Mouse (Mus musculus) forebrain, embryonic 13.5 days (tissue): ENCODE data around the gene Krt83. TPM values are rescaled to one million over a fixed set of nuclear protein-coding genes. Genes with fewer than 3 reads are reported as not detected.
"Not testable (repeated sequence)": the region's sequence is repeated elsewhere in the genome, so short reads cannot be mapped to it uniquely, and the experiment has no call there.

Experiments
- ATAC-seq: fragments of 200-750 bp; cut with Nextera tagmentation; 2 replicates; pipeline ENCODE4 v1.8.0; 2017
- H3K27ac ChIP-seq: fragments of 300-500 bp; sonication (generic); 2 replicates; pipeline ENCODE4 v1.5.1; 2015; ENCODE audit warnings: inconsistent platforms, mild to moderate bottlenecking, moderate library complexity
- H3K27me3 ChIP-seq: fragments of 300-500 bp; sonication (generic); 2 replicates; pipeline ENCODE4 v1.6.1; 2015; ENCODE audit warnings: mild to moderate bottlenecking, inconsistent platforms
- H3K36me3 ChIP-seq: fragments of 300-500 bp; sonication (generic); 2 replicates; pipeline ENCODE4 v1.6.1; 2015; ENCODE audit warnings: mild to moderate bottlenecking, inconsistent platforms; ENCODE audit not compliant: poor library complexity, severe bottlenecking
- H3K4me1 ChIP-seq: fragments of 300-500 bp; sonication (generic); 2 replicates; pipeline ENCODE4 v1.6.1; 2015; ENCODE audit warnings: inconsistent platforms
- H3K4me2 ChIP-seq: fragments of 300-500 bp; sonication (generic); 2 replicates; pipeline ENCODE4 v1.6.1; 2015; ENCODE audit warnings: inconsistent platforms, mild to moderate bottlenecking, moderate library complexity
- H3K4me3 ChIP-seq: fragments of 300-500 bp; sonication (generic); 2 replicates; pipeline ENCODE4 v1.5.1; 2015; ENCODE audit warnings: mild to moderate bottlenecking, inconsistent platforms
- H3K9ac ChIP-seq: fragments of 300-500 bp; sonication (generic); 2 replicates; pipeline ENCODE4 v1.6.1; 2015; ENCODE audit warnings: mild to moderate bottlenecking, inconsistent platforms
- H3K9me3 ChIP-seq: fragments of 300-500 bp; sonication (generic); replicated peaks from 2 replicates; pipeline ENCODE4 v1.6.1; 2016; ENCODE audit warnings: inconsistent platforms
- WGBS: fragments of 180-500 bp; shearing (Covaris S2); methylation state at CpG from one replicate; pipeline ENCODE4 v1.1.7; 2015; 5-methylcytosine and 5-hydroxymethylcytosine counted together
- polyA plus RNA-seq: library from polyadenylated mRNA; unstranded; fragments of >200 nt; fragmentation: Nextera tagmentation; extraction: Ambion mirVana; gene quantifications from 2 replicates; pipeline ENCODE4 v1.2.1, GENCODE M21; 2015

The Krt83 gene
- not detected in 2 replicates for polyA plus RNA-seq

- Histone ChIP-seq H3K9ac (no peak within 1 kb of the TSS), H3K4me3 (no peak within 1 kb of the TSS), H3K27me3 (no peaks in the 10 kb centered on the region), H3K27ac (no peak within 1 kb of the TSS), H3K4me2 (no peak within 1 kb of the TSS), H3K36me3 (no peaks in the 10 kb centered on the region), H3K4me1 (no peaks in the 10 kb centered on the region), H3K9me3 (no peaks in the 10 kb centered on the region)
- 61% methylated on average over 6 of the region's 6 CpGs for WGBS
- no peak for ATAC-seq
These were observed at the start of gene Krt83 for GRCm38 (mm10) chr15:101491431-101491830. Krt83 (minus strand) TSS chr15:101491512.

DNA sequence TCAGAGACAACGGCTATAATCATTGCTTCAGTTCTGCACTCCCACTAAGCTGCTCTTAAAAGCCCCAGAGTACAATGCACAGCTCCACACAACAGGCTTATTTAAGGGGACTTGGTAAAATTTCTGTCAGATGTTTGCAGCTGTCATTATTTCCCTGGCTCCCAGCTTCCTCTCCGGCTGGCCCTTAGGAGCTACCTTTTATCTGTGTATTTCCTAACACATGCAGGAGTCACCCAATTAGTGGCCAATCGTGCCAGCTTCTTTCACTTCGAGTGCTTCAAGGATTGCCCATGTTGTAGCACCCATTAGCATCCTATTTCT, 47.2 kb upstream of the Krt83 start:
- H3K4me2 ChIP-seq: no peak overlapping the region
- 46% methylated on average over 4 of the region's 4 CpGs for WGBS

DNA sequence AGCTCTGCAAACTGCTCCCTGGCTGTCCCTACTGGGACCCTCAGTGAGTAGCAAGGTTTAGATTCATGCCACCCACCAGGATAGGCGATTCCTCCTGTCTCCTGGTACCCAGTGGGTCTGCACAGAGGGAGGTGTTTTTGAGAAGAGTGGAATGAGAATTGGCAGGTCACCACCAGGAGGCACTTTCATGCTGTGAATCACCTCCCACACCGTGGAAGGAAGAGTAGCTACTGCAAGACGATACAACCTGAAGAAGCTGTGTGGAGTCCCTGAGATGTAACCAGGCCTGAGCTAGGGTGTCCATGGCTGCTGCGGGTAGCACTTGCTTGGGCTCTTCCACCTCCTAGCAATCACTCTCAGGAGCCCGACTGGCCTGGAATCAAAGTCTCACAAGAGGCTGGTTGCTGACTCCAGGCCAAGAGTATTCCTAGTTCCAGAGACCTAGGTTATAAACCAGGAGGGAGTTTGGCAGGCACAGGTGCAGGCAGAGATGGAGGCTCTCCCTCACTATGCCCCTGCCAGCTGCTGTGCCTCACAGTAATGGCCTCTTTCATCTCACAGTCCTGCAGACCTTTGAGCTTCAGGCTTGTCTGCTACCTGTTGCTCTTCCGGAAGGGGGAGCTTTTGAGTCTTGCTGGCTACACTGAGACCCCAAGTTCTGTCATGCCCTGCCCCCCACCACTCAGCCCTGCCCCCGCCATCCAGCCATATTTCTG, 46.7 kb upstream of the Krt83 start:
- Histone ChIP-seq H3K9ac (no peak overlapping the region), H3K4me1 (no peaks in the 10 kb centered on the region), H3K4me2 (no peak overlapping the region), H3K4me3 (no peak overlapping the region), H3K36me3 (no peaks in the 10 kb centered on the region), H3K9me3 (no peaks in the 10 kb centered on the region), H3K27me3 (no peaks in the 10 kb centered on the region), H3K27ac (no peak overlapping the region)
- WGBS: 41% methylated on average over 7 of the region's 7 CpGs
- ATAC-seq: no peak

More for the DNA sequence above, 47.2 kb upstream of the Krt83 start:
- H3K27me3 ChIP-seq: no peaks in the 10 kb centered on the region
- H3K9ac ChIP-seq: no peak overlapping the region
- H3K9me3 ChIP-seq: no peaks in the 10 kb centered on the region
- H3K4me3 ChIP-seq: no peak overlapping the region
- no peaks in the 10 kb centered on the region for H3K4me1 ChIP-seq
- H3K27ac ChIP-seq: no peak overlapping the region
- ATAC-seq: no peak
- no peaks in the 10 kb centered on the region for H3K36me3 ChIP-seq

GRCm38 (mm10) chr15:101536054-101536850, 44.9 kb upstream of the Krt83 start:
- Histone ChIP-seq H3K4me1 (no peaks in the 10 kb centered on the region), H3K27ac (no peak overlapping the region), H3K9ac (no peak overlapping the region), H3K36me3 (no peaks in the 10 kb centered on the region), H3K27me3 (no peaks in the 10 kb centered on the region), H3K9me3 (no peaks in the 10 kb centered on the region), H3K4me2 (no peak overlapping the region), H3K4me3 (no peak overlapping the region)
- no peak for ATAC-seq
- WGBS: 75% methylated on average over 9 of the region's 9 CpGs

DNA sequence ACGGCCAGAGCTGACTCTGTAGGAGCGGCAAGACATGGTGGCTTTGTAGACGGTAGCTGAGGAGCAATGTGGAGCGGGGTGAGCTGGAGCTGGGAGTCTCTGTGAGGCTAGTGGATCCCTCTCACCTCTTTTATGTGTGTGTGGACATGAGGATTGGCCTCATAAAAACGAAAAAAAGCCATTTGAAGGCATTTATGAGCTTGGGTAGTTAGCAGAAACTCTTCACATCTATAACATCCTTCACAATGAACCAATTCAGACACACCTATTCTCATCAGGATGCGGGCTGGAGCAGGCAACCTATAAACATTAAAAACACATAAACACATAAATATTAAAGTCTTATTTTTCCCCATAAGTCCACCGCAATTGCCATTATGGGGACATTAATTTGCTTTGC, 41.4 kb upstream of the Krt83 start, which contains the start of gene Krt84:
Gene Krt84 (minus strand): TSS at position 101 of the 400 bp plus-strand sequence.
- Histone ChIP-seq H3K9ac (no peak within 1 kb of the TSS), H3K4me1 (no peaks in the 10 kb centered on the region), H3K9me3 (no peaks in the 10 kb centered on the region), H3K27ac (no peak within 1 kb of the TSS), H3K4me2 (no peak within 1 kb of the TSS), H3K36me3 (no peaks in the 10 kb centered on the region), H3K4me3 (no peak within 1 kb of the TSS), H3K27me3 (no peaks in the 10 kb centered on the region)
- ATAC-seq: no peak
- WGBS: 85% methylated on average over 7 of the region's 7 CpGs

DNA sequence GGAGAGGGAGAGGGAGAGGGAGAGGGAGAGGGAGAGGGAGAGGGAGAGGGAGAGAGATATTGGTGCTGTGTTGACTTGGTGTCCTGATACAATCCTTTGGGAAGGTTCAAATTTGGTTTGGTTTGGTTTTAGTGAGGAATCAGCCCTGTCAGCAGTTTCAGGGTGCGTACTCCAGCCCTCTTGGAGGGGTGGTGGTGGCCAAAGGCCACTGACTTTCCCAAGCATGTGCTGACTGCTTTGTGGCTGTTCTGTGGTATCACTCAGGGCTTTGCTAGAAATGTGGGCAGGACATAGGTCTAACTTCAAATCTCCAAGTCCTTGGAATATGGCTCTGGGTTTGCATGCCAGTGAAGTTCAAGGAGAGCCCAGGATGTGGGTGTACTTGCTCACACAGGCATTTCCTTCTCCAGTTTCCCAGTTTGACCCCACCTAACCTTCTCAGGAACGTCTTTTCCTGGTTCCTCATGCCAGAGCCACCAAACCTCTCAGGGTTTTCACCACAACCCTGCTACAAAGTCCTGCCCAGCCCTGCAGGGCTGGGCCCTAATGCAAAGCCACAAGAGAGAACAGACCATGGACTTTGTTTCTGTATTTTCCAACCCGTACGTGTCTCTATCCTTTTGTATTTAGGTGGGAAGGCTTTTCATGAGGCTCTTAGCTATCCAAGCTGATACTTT, 31.4 kb upstream of the Krt83 start:
- Histone ChIP-seq H3K4me3 (no peak overlapping the region), H3K36me3 (no peaks in the 10 kb centered on the region), H3K9ac (no peak overlapping the region), H3K27me3 (no peaks in the 10 kb centered on the region), H3K27ac (no peak overlapping the region), H3K9me3 (no peaks in the 10 kb centered on the region), H3K4me1 (no peaks in the 10 kb centered on the region), H3K4me2 (no peak overlapping the region)
- no peak for ATAC-seq
- 80% methylated on average over 4 of the region's 4 CpGs for WGBS

DNA sequence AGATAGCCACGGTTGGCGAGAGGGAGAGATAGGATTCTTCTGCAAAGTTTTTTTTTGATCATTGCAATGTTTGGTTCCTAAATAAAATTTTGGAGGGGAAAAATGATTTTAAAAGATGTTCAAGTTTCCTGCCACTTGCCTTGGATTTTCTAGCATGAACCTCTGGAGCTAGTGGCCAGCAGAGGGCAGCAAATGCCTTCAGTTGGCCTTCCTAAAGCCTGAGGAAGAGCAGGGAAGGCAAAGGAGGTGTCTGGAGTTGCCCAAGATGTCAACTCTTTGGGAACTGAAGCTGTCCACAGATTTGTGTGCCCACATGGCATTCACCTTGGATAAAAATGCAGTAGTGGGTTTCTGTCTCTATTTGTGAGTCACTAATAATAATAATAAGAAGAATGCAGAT, 28.5 kb upstream of the Krt83 start:
- Histone ChIP-seq H3K4me2 (no peak overlapping the region), H3K27ac (no peak overlapping the region), H3K36me3 (no peaks in the 10 kb centered on the region), H3K4me1 (no peaks in the 10 kb centered on the region), H3K4me3 (no peak overlapping the region), H3K9me3 (no peaks in the 10 kb centered on the region; the same call in 1 of the 2 replicates), H3K9ac (no peak overlapping the region), H3K27me3 (no peaks in the 10 kb centered on the region)
- WGBS: 18% methylated on average over 2 of the region's 2 CpGs
- ATAC-seq: no peak

GRCm38 (mm10) chr15:101517161-101517560, 25.8 kb upstream of the Krt83 start, which contains the start of gene Gm49425:
Gm49425 (minus strand) TSS chr15:101517261.
- 65% methylated on average over 2 of the region's 2 CpGs for WGBS

DNA sequence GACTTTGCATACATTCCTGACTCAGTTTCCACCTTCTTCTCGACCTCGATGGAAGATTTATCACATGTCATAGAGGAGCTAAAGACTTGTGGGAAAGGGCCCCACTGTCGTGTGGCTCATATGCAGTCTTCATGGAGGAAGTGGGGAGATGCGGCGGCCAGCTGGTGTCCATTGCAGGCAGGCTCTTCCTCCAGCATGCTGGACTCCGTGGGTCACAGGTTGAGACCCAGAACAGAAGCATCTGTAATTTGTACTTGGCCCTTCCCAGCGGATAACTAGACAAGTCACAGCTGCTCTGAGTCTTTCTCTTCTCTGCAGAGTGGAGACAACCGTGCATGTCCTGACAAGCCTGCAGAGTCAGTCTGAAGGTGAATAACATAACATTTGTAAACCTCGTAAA, 16.9 kb upstream of the Krt83 start:
- no peak for ATAC-seq
- 90% methylated on average over 9 of the region's 9 CpGs for WGBS
- no peaks in the 10 kb centered on the region for H3K4me1 ChIP-seq
- no peak overlapping the region for H3K9ac ChIP-seq
- H3K4me3 ChIP-seq: no peak overlapping the region
- H3K27me3 ChIP-seq: no peaks in the 10 kb centered on the region
- H3K27ac ChIP-seq: no peak overlapping the region
- H3K36me3 ChIP-seq: no peaks in the 10 kb centered on the region
- no peak overlapping the region for H3K4me2 ChIP-seq
- no peaks in the 10 kb centered on the region for H3K9me3 ChIP-seq

More at GRCm38 (mm10) chr15:101517161-101517560, 25.8 kb upstream of the Krt83 start, which contains the start of gene Gm49425:
- not testable (repeated sequence) for ATAC-seq, H3K9ac ChIP-seq, H3K4me2 ChIP-seq, H3K36me3 ChIP-seq, H3K27ac ChIP-seq, H3K4me3 ChIP-seq, H3K27me3 ChIP-seq, H3K9me3 ChIP-seq, H3K4me1 ChIP-seq

DNA sequence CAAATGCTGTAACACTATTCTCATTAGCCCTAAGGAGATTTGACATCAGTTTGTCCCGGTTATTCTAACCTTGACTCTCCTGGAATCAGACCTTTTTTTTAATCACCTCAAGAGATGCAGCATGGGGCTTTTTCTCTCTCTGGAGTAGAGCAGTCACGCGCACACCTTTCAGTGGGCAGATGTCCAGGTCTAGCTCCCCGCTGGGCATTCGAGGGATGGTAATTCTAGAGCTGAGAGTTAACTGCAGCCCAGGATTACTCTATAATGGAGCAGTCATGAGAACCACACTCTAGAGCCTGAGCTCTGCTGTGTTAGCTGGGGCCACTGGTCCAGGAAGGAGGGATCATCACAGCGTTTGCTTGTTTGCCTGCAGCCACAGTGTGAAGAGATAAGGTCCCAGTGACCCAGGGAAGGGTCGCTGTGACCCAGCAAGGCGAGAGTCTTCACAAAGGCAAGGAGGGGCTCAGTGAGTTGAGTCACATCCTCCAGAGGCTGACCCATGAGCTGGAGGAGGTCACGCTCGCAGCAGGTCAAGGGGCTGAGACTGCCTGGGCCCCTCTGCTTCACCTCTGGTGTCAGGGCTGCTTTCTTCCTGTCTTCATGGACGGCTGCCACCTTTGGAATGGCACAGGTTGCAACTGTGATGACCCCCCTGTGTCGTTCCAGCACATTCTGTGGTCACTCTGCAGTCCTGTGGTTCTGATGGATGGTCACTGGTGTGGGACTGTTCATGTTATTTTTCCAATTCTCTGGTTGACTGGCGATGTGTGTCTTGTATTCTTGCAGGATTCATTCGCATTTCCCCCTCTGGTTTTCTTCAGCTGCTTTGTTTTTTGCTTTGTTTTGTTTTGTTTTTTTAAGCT, 15.8 kb upstream of the Krt83 start:
- Histone ChIP-seq H3K27me3 (no peaks in the 10 kb centered on the region), H3K4me2 (no peak overlapping the region), H3K36me3 (no peaks in the 10 kb centered on the region), H3K27ac (no peak overlapping the region), H3K9me3 (no peaks in the 10 kb centered on the region), H3K9ac (no peak overlapping the region), H3K4me3 (no peak overlapping the region), H3K4me1 (no peaks in the 10 kb centered on the region)
- 70% methylated on average over 14 of the region's 14 CpGs for WGBS
- ATAC-seq: no peak

GRCm38 (mm10) chr15:101497181-101497580, 5.9 kb upstream of the Krt83 start:
- no peaks in the 10 kb centered on the region for H3K27me3 ChIP-seq
- ATAC-seq: no peak
- H3K4me2 ChIP-seq: no peak overlapping the region
- no peak overlapping the region for H3K27ac ChIP-seq
- H3K9ac ChIP-seq: no peak overlapping the region
- no peak overlapping the region for H3K4me3 ChIP-seq
- H3K36me3 ChIP-seq: no peaks in the 10 kb centered on the region
- WGBS: 68% methylated on average over 2 of the region's 2 CpGs
- H3K9me3 ChIP-seq: no peaks in the 10 kb centered on the region
- no peaks in the 10 kb centered on the region for H3K4me1 ChIP-seq
